Mouse (Mus musculus): ENCODE results near the gene Nicn1. TPM values are rescaled to one million over a fixed set of nuclear protein-coding genes. Genes with fewer than 3 reads are reported as not detected.
"Not testable (repeated sequence)": the region's sequence is repeated elsewhere in the genome, so short reads cannot be mapped to it uniquely, and the experiment has no call there.

The Nicn1 gene
- polyA plus RNA-seq, 1 experiment: 102 TPM

DNA sequence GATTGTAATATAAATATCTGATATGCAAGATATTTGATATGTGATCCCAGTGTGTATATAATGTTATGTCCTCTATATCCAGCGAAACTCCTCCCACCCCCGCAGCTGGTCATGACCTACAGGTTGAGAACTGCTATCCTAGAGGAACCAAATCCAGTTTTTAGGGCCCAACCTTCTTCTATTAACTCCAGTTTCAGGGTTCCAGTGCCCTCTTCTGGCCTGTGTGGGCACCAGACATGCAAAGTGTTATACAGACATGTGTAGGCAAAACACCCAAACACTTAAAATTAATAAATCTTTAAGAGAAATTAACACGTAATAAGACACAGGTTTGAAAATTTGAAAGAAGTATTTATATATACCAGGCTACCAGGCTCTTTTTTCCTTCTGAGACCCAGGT is 27.3 kb downstream of the Nicn1 start:
- H3K4me3 ChIP-seq (ENCODE audit: insufficient read depth, low read length): no peak overlapping the region
- no peak overlapping the region for H3K27ac ChIP-seq (ENCODE audit: insufficient read depth, low read length)
- peaks cover 2% of the 10 kb centered on the region; the same call in 1 of the 2 replicates for H3K4me1 ChIP-seq (ENCODE audit: control insufficient read depth, insufficient read depth, low read length)
- TF ChIP-seq POLR2A (IDR thresholded peaks at IDR 0.05; ENCODE audit: extremely low read depth, insufficient read depth, low read length) (no peak), CTCF (IDR thresholded peaks at IDR 0.05; ENCODE audit: extremely low read depth, insufficient read depth, low read length) (no peak)

DNA sequence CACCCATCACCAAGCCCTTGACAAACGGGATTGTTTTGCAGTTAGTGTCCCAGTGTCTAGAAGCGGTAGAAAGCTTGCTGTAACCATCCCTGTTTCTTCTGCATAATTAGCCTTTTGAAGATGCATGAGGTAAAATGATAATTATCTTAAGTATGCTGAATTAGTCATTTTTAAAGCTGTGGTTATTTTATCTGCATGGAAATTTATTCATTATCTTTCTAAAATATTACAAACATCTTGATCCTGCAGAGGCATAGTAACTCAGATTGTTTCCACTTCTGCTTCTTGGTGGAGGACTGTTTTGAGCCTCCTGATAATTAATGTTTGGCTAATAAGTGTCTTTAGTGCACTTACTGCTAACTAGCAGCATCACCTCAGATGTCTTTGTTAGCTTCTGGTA is 28.2 kb downstream of the Nicn1 start:
- H3K4me3 ChIP-seq (ENCODE audit: insufficient read depth, low read length): no peak overlapping the region
- H3K27ac ChIP-seq (ENCODE audit: insufficient read depth, low read length): no peak overlapping the region
- TF ChIP-seq POLR2A (IDR thresholded peaks at IDR 0.05; ENCODE audit: extremely low read depth, insufficient read depth, low read length): no peak
- no peak for TF ChIP-seq CTCF (IDR thresholded peaks at IDR 0.05; ENCODE audit: extremely low read depth, insufficient read depth, low read length)
- H3K4me1 ChIP-seq (ENCODE audit: control insufficient read depth, insufficient read depth, low read length): peaks cover 2% of the 10 kb centered on the region; the same call in 1 of the 2 replicates

DNA sequence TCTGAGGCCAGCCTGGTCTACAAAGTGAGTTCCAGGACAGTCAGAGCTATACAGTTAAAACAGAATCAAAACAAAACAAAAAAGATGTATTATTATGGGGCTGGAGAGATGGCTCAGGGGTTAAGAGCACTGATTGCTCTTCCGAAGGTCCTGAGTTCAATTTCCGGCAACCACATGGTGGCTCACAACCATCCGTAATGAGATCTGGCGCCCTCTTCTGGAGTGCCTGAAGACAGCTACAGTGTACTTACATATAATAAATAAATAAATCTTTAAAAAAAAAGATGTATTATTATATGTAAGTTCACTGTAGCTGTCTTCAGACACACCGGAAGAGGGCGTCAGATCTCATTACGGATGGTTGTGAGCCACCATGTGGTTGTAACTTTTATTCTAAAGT is 31.8 kb downstream of the Nicn1 start:
- H3K4me3 ChIP-seq (ENCODE audit: insufficient read depth, low read length); H3K4me1 ChIP-seq (ENCODE audit: control insufficient read depth, insufficient read depth, low read length); H3K27ac ChIP-seq (ENCODE audit: insufficient read depth, low read length): not testable (repeated sequence)

DNA sequence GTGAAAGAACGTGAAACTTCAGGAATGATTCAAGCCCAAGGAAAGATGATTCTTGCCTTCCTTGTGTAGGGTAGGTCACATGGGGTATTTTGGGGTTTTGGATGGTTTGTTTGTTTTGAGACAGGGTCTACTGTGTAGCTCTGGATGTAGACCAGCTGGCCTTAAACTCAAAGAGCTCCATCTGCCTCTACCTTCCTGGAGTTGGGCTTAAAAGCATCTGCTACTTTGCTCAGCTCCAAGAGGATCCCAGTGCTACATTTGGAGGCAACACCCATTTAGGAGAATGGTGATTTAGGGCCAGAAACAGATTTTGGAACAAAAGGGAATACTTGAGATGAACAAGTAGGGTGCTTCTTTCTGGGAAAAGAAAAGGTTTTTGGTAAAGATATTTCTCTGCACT is 34.6 kb downstream of the Nicn1 start:
- Histone ChIP-seq H3K27ac (ENCODE audit: insufficient read depth, low read length) (no peak overlapping the region), H3K4me1 (ENCODE audit: control insufficient read depth, insufficient read depth, low read length) (0 out of 2 replicates have a peak, but pooled peaks cover 2% of the 10 kb centered on the region), H3K4me3 (ENCODE audit: insufficient read depth, low read length) (no peak overlapping the region)
- TF ChIP-seq POLR2A (IDR thresholded peaks at IDR 0.05; ENCODE audit: extremely low read depth, insufficient read depth, low read length) (no peak), CTCF (IDR thresholded peaks at IDR 0.05; ENCODE audit: extremely low read depth, insufficient read depth, low read length) (no peak)

DNA sequence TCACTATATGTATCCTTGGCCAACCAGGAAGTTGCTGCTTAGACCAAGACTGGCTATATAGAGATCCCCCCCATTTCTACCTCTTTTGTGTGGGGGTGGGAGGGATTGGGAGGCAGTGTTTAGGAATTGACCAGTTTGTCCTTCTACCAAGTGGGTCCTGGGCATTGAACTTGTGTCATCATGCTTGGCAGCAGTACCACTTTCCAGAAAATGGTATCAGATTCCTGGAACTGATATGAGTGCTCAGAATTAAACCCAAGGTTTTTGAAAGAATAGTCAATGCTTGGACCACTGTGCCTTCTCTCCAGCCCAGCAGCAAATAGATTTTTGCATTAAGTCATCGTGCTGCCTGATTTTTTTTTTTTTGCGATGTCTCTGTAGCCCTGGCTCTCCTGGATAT is 35.6 kb downstream of the Nicn1 start:
- H3K4me3 ChIP-seq (ENCODE audit: insufficient read depth, low read length): no peak overlapping the region
- H3K27ac ChIP-seq (ENCODE audit: insufficient read depth, low read length): no peak overlapping the region
- TF ChIP-seq POLR2A (IDR thresholded peaks at IDR 0.05; ENCODE audit: extremely low read depth, insufficient read depth, low read length): no peak
- TF ChIP-seq CTCF (IDR thresholded peaks at IDR 0.05; ENCODE audit: extremely low read depth, insufficient read depth, low read length): no peak
- H3K4me1 ChIP-seq (ENCODE audit: control insufficient read depth, insufficient read depth, low read length): 0 out of 2 replicates have a peak, but pooled peaks cover 2% of the 10 kb centered on the region

DNA sequence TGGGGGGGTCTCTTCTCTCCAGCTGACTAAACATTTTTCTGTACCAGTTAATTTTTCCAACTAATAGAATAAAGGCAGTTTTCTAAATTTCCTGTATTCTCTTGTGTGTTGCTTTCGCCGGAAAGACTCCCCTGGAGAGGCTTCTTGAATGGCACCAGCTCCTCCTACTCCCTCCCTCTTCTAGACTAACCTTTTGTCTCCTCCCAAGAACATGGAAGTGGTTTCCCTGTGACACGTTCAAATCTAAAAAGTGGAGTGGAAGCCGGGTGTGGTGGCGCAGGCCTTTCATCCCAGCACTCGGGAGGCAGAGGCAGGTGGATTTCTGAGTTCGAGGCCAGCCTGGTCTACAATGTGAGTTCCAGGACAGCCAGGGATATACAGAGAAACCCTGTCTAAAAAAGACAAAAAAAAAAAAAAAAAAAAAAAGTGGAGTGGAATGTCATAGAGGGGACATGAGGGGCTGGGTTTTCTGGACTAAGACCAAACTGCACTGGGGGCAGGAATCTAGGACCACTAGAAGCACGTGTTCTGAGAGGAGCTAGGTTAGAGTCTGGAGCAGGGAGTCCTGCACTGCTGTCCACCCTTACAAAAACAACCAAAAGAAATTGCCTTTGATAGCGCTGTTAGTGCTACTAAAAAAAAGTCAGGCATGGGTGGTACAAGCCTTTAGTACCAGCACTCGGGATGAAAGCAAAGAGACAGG is 47.8 kb downstream of the Nicn1 start:
- Histone ChIP-seq H3K4me1 (ENCODE audit: control insufficient read depth, insufficient read depth, low read length) (peaks cover 5% of the 10 kb centered on the region), H3K27ac (ENCODE audit: insufficient read depth, low read length) (peak overlapping the region; percentile 17; the same call in 1 of the 2 replicates), H3K4me3 (ENCODE audit: insufficient read depth, low read length) (no peak overlapping the region)
- TF ChIP-seq CTCF (IDR thresholded peaks at IDR 0.05; ENCODE audit: extremely low read depth, insufficient read depth, low read length) (no peak), POLR2A (IDR thresholded peaks at IDR 0.05; ENCODE audit: extremely low read depth, insufficient read depth, low read length) (no peak)

DNA sequence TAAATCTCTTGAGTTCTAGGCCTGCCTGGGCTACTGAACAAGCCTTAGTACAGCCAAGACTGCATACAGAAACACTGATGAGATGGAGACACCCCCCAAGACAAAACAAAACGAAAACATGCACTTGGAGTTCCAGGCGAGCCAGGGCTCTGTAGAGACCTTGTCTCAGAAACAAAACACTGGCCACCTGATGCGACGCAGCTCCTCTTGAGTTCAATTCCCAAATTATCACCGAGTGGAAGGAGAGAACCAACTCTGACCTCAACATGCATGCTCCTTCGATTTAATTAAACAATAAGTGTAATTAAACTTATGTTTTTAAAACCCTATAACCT is 48.3 kb downstream of the Nicn1 start:
- H3K4me3 ChIP-seq (ENCODE audit: insufficient read depth, low read length): peak overlapping the region; percentile 75
- peak overlapping the region; percentile 17; the same call in 1 of the 2 replicates for H3K27ac ChIP-seq (ENCODE audit: insufficient read depth, low read length)
- peaks cover 5% of the 10 kb centered on the region for H3K4me1 ChIP-seq (ENCODE audit: control insufficient read depth, insufficient read depth, low read length)
- TF ChIP-seq CTCF (IDR thresholded peaks at IDR 0.05; ENCODE audit: extremely low read depth, insufficient read depth, low read length): no peak
- no peak for TF ChIP-seq POLR2A (IDR thresholded peaks at IDR 0.05; ENCODE audit: extremely low read depth, insufficient read depth, low read length)

DNA sequence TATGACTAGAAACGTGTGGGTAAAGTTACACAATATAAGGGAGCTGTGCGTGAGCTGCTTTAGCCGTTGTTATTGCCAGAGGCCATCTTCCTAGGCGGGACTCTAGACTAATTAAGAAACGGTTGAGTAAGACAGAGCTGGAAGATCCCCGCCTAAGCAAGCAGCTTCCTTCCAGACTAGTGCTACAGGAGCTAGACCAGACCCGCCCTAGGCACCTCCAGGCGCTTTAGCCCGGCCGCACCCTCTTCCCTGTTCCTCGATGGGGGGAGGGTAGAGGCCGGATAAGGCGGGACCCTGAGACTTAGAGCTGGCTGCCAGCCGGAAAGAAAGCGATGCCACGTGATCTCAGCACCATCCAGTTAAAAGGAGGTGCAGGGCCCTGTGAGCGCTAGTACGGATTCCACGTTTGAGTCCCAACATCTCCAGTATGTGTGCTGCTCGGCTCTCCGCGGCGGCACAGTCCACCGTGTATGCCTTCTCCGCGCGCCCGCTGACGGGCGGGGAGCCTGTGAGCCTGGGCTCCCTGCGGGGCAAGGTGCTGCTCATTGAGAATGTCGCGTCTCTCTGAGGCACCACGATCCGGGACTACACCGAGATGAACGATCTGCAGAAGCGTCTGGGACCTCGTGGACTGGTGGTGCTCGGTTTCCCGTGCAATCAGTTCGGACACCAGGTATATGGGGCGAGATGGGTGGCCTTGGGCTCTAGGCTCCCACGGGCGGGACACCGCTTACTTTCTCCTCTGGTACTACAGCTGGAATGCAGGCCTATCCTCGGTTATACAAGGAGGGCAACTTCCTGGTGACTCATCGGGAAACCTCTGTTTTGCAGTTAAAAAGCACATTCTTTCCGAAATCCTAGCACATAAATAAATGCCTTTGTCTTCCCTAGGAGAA is 48.9 kb downstream of the Nicn1 start, which contains the start of gene Gpx1:
TSS of gene Gpx1 (plus strand) at position 18 of the 896 bp plus-strand sequence.
- Histone ChIP-seq H3K4me1 (ENCODE audit: control insufficient read depth, insufficient read depth, low read length) (peaks cover 5% of the 10 kb centered on the region), H3K27ac (ENCODE audit: insufficient read depth, low read length) (peak within 1 kb of the TSS; percentile 87), H3K4me3 (ENCODE audit: insufficient read depth, low read length) (peak within 1 kb of the TSS; percentile 75)
- TF ChIP-seq CTCF (IDR thresholded peaks at IDR 0.05; ENCODE audit: extremely low read depth, insufficient read depth, low read length) (no peak), POLR2A (IDR thresholded peaks at IDR 0.05; ENCODE audit: extremely low read depth, insufficient read depth, low read length) (peak; percentile 99)

DNA sequence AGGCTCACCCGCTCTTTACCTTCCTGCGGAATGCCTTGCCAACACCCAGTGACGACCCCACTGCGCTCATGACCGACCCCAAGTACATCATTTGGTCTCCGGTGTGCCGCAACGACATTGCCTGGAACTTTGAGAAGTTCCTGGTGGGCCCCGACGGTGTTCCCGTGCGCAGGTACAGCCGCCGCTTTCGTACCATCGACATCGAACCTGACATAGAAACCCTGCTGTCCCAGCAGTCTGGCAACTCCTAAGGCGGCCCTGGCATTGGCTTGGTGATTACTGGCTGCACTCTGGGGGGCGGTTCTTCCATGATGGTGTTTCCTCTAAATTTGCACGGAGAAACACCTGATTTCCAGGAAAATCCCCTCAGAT is 49.6 kb downstream of the Nicn1 start:
- peak overlapping the region; percentile 87 for H3K27ac ChIP-seq (ENCODE audit: insufficient read depth, low read length)
- H3K4me3 ChIP-seq (ENCODE audit: insufficient read depth, low read length): peak overlapping the region; percentile 75
- TF ChIP-seq CTCF (IDR thresholded peaks at IDR 0.05; ENCODE audit: extremely low read depth, insufficient read depth, low read length): no peak
- TF ChIP-seq POLR2A (IDR thresholded peaks at IDR 0.05; ENCODE audit: extremely low read depth, insufficient read depth, low read length): no peak
- H3K4me1 ChIP-seq (ENCODE audit: control insufficient read depth, insufficient read depth, low read length): peaks cover 5% of the 10 kb centered on the region
